Mouse (Mus musculus) embryonic fibroblast, embryonic 13.5 days (primary cell): Measurements from ENCODE around the gene Celf2.

Experiments used
- CTCF ChIP-seq: IDR thresholded peaks from 2 replicates; pipeline ENCODE4 v1.5.1; 2011; ENCODE audit warnings: mild to moderate bottlenecking, control low read depth, low read length, moderate library complexity, borderline replicate concordance; ENCODE audit not compliant: insufficient read depth
- POLR2A ChIP-seq: IDR thresholded peaks from 2 replicates; pipeline ENCODE4 v1.6.1; 2011; ENCODE audit warnings: low read depth, mild to moderate bottlenecking, control low read depth, low read length, moderate library complexity

DNA sequence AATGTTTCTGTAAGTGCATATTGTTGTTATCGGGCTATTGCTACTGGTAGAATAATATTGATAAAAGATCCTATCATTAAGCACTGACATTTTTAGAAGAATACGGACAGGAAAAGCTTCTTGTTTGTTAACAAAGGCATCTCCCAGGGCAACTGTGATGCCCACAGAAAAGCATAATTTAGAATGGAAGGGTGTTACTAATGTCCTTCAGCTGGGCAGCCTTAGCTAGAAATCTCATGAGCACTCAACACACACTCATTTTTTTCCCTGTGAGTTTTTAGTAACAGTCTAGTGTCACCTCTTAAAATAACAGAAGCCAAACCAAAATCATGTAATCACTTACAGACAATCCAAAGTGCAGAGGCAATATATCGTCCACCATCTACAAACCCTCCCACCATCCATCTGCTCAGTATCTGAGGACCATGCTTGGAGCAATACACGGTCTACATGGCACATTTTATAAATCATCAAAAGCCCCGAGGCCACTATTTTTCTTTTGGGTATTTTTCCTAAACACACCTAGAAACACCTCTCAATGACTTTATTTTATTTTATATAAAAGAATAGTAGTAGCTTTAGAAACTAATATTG, 713.3 kb downstream of the Celf2 start:
- no peak for TF ChIP-seq CTCF
- no peak for TF ChIP-seq POLR2A
